Mouse (Mus musculus): ENCODE data around the gene Ajm1.

Gene Ajm1

GRCm38 (mm10) chr2:25581294-25581864, at the start of gene Ajm1:
Gene Ajm1, minus strand, starts transcription at chr2:25581757.
- peak; percentile 92 for DNase-seq

GRCm38 (mm10) chr2:25628738-25629137, 47.2 kb upstream of the Ajm1 start:
- DNase-seq, result no peak

DNA sequence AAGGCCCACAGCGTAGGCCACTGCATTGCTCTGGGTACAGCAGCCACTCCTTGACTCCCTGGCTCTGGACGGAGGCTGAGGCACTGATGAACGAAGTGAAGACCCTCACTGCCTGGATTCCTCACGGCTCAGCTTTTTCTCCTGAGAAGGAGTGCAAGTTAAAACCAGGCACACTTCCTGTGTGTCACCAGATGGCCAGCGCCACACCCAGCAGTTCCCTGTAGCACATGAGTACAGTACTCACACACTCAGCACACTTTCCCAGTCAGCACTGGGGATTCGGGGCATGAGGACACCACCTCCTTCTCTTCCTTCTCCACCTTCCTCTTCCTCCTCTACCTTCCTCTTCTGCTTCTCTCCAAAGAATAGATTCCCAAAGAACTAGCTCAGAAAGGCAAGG, 46.3 kb upstream of the Ajm1 start, which contains the start of gene Fcna:
Fcna (minus strand) TSS at position 220 of the 400 bp plus-strand sequence.
- DNase-seq, result no peak

GRCm38 (mm10) chr2:25625986-25626385, 44.4 kb upstream of the Ajm1 start:
- no peak for DNase-seq

- peak; percentile 95 for DNase-seq
These were observed 40.0 kb upstream of the Ajm1 start, which contains the start of gene Tmem141 for GRCm38 (mm10) chr2:25621229-25622200. Gene Tmem141, minus strand, starts transcription at chr2:25622005.

- DNase-seq, result no peak
These were observed 39.3 kb upstream of the Ajm1 start for GRCm38 (mm10) chr2:25620852-25621228.

- peak; percentile 11 for DNase-seq
These were observed 38.8 kb upstream of the Ajm1 start for GRCm38 (mm10) chr2:25620386-25620785.

- no peak for DNase-seq
These were observed 36.0 kb upstream of the Ajm1 start, which contains the start of gene Ccdc183 for GRCm38 (mm10) chr2:25617578-25617977. Gene Ccdc183, minus strand, starts transcription at chr2:25617678.

- peak; percentile 22 for DNase-seq
These were observed 34.8 kb upstream of the Ajm1 start for GRCm38 (mm10) chr2:25616398-25616797.

DNA sequence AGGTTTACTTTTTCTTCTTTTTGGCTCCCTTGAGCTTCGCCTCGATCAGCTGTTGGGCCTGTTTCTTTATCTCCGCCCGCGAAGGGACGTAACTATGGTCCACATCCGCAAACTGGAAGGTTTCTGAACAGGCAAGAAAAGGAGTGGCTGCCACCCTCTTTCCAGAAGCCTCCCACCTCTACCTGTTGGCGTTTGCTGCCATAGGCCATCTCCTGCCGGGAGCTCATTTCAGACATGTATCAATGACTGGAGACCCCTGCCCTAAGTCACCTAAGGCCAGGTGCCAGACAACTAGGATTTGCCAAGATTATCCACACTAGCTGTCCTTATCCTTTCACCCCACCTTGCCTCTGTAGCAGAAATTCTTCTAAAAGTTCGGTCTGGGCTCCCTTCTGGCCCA, 27.1 kb upstream of the Ajm1 start:
- DNase-seq, result peak; percentile 69

DNA sequence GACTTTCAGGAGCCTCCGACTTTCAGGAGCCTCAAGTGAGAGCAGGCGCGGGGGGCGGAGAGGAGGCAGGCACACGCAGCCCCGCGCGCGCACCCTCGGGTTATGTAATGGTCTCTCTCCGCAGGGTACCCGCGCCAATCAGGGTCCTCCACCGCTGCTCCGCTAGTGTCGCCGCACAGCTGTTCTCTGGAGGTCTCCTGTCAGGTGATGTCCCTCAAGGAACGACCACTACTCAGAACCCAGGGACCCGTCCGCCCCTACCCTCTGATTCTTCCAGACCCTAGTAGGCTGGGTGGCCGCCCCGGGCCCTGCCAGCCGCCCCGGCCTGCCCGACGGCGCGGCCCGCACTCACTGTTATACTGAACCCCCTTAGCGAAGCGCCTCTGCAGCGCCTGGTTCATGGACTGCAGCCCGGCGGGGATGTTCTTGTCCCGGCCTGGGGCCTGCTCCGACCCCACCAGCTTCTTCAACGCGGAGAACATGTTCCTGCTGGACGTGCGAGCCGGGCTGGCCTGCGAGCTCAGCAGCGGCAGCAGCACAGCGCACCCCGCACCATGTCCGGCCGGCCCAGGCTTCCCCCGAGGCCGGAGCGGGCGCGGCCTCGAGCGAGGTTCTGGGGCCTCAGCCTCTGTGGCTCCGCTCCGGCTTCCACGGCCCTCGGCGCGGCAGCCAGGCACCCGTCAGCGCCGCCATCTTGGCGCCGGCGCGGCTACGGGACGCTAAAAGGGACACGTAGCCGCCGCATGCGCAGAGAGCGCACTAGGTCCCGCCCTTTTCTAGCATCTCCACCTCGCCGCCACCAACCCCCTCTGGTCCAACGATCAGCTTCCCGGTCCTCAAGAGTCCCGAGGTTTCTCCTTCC, 26.4 kb upstream of the Ajm1 start, which contains the start of gene Rabl6:
Rabl6 (minus strand) TSS at position 761 of the 862 bp plus-strand sequence.
- DNase-seq, result peak; percentile 90

- DNase-seq, result peak; percentile 48
These were observed 21.0 kb upstream of the Ajm1 start for GRCm38 (mm10) chr2:25602526-25602925.

DNA sequence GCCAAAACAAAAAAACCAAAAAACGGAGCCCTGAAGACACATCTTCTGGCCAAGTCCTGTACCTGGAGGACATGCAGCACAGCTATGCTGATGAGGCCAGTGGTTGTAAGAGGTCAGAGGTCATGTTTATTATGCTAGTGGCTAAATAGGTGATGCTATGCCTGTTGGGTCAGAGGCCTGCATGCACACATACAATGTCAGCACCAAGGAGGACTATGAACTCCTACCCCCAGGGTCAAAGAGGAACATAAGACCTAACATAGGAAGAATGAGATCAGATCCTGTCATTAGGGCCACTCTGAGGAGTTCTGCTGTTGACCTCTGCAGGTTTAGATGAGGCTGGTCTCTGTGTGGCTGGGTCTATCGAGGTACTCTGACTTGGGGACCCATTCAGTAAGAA, 18.5 kb upstream of the Ajm1 start:
- no peak for DNase-seq

DNA sequence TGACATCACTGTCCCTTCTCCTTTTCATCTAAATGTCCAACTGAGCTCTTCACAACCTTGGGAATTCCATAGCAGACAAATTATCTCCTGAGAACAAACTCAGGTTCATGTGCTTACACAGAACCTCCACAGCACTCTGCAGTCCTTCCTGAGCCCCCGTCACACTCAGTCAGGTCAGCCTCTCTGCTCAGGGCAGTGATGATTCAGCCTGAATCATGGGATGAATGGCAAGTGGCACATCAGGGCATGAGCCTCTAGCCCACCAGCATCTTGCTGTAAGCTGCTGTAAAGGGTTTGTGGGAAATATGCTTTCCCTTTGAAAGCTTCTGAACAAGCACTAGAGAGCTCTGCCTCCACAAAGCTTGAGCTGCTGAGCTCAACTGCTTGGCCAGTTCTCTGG, 17.2 kb upstream of the Ajm1 start:
- DNase-seq, result no peak

- DNase-seq, result no peak
These were observed 15.4 kb upstream of the Ajm1 start for GRCm38 (mm10) chr2:25596765-25597510.

- DNase-seq, result peak; percentile 45
These were observed 10.3 kb upstream of the Ajm1 start for GRCm38 (mm10) chr2:25591863-25592262.

DNA sequence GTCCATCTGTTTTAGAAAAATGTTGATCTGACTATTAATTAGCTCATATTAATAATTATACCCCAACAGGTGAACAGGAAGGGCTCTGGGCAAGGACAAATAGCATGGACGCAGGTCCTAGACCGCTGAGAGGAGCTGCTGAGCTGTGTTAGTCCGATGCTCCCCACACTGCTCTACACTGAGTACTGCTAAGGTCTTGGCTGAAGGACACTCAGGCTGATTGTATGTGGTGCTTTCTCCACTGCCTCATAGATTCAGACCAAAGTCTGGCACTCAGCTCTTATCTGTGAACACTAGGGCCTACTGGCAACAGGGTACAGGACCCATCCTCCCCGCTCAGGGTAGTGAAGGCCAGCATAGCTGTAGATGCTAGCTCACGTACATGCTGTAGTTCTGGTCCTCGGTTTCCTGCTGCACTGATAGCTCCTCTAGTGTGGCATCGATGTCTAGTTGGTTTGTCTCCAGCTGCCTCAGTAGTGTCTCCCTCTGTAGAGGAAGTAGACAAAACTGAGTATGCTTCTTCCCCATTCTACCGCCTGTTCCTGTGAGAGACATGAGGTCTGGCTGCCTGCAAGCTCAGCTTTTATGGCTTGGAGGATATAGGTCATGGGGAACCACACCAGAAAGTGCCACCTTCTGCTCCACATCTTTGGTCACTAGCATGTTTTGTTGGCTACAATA, 6.8 kb upstream of the Ajm1 start:
- DNase-seq, result peak; percentile 23

- DNase-seq, result no peak
These were observed 5.7 kb upstream of the Ajm1 start for GRCm38 (mm10) chr2:25587290-25587689.

DNA sequence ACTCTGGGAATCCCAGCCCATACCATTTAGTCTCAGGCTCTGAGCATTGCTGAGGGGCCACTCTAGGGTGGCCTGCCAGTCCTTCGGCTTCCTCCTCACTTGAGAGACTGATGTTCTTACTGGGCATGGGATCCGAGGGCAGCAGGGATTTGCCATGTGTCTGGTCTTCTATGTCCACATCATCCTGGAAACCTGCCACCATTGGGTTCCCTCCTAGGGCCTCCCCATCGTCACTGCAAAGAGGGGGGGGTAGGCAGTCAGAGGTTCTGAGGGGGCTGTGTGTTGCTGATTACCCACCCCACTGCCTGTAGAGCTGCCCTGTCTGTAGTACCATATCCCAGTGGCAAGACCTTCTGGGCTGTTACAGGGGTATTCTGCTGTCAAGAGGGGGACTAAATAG, 4.0 kb upstream of the Ajm1 start:
- no peak for DNase-seq

DNA sequence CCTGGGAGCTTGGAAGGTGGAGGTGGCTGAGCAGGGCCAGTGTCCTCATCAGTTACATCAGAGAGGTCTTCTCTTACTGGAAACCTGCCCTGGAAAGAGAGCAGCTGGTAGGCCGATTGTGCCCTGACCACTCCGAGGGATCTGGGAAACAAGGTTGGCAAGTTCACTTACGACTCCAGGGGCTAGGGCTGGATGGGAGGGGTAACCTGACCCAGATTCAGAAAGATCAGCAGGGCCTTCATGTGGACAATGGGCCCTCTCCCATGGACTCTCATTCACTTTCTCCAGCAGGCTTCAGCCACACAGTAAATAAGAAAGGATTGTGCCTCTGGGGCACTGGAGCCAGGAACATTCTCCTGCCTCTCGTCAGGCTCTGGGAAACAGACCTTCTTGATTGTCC, 3.3 kb upstream of the Ajm1 start:
- DNase-seq, result peak; percentile 59

DNA sequence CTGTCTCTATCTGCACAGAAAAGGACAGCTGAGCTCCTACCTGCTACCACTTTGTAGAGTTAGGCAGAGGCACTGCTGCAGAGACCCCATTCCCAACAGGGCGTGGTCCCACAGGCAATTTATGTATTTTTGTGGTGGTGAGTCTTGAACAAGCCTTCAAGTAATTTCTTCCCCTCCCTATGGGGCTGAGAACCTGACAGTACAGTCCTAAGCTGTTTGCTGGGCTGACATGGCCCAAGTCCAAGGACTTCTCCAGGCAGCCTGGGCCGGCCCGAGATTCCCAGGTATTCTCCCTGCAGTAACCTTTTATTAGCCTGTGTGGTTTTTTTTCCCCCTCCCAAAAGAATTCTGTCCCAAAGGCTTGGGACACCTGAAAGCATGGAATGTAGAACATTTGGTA, 2.6 kb upstream of the Ajm1 start:
- peak; percentile 68 for DNase-seq

GRCm38 (mm10) chr2:25583571-25583970, 2.0 kb upstream of the Ajm1 start:
- peak; percentile 67 for DNase-seq

Measured in cerebellum, adult 9-11 months (tissue).